Mouse (Mus musculus) lung, adult 2 months (tissue): ENCODE measurements around the gene Plpp3. TPM values are rescaled to one million over a fixed set of nuclear protein-coding genes. Genes with fewer than 3 reads are reported as not detected.
"Not testable (repeated sequence)": the region's sequence is repeated elsewhere in the genome, so short reads cannot be mapped to it uniquely, and the experiment has no call there.

Source experiments
- DNase-seq: peaks from one replicate; pipeline ENCODE4 v3.0.0; 2022
- H3K4me1 ChIP-seq: fragments of 200-500 bp; 2 replicates; pipeline ENCODE4 v1.6.1; 2011; ENCODE audit warnings: low read length; ENCODE audit not compliant: control insufficient read depth, insufficient read depth
- H3K4me3 ChIP-seq: fragments of 200-500 bp; replicated peaks from 2 replicates; pipeline ENCODE3; 2011; ENCODE audit warnings: low read depth, mild to moderate bottlenecking, control low read depth, low read length; ENCODE audit errors: extremely low read depth
- CTCF ChIP-seq: fragments of 200-500 bp; IDR thresholded peaks from 2 replicates; pipeline ENCODE4 v1.5.1; 2011; ENCODE audit warnings: mild to moderate bottlenecking, low read length, control low read depth; ENCODE audit not compliant: insufficient read depth
- POLR2A ChIP-seq: fragments of 200-500 bp; IDR thresholded peaks from 2 replicates; pipeline ENCODE4 v1.6.1; 2011; ENCODE audit warnings: low read depth, mild to moderate bottlenecking, control low read depth, low read length, borderline replicate concordance; ENCODE audit errors: extremely low read depth
- WGBS: fragments of 180-500 bp; shearing (Covaris S2); methylation state at CpG from one replicate; pipeline ENCODE4 v1.1.7; 2018; 5-methylcytosine and 5-hydroxymethylcytosine counted together
- polyA plus RNA-seq: library from polyadenylated mRNA; depleted of rRNA; stranded (reverse); fragments of >200 nt; gene quantifications from 2 replicates; pipeline ENCODE4 v1.2.3, GENCODE M21; 2012

The Plpp3 gene
- polyA plus RNA-seq, 1 experiment = 170 TPM

DNA sequence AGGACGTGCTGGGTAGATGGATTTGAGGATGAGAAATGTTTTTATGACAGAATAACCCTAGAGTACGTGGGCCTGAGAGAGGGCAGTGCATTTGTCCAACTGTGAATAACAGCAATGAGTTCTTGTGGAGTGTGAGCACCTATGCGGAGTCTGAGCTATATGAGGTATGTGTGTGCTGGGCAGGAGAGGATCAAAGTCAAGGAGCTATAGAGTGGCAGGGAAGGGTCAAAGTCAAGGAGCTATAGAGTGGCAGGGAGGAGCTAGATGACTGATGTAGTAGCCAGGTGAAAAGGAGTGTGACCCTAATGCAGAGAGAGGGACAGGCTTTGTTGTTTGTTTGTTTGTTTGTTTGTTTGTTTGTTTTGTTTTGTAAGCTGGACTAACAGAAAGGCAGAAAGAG, 98.0 kb downstream of the Plpp3 start:
- no peak for DNase-seq
- TF ChIP-seq CTCF (no peak), POLR2A (no peak)
- WGBS = 82% methylated on average over 3 of the region's 3 CpGs
- H3K4me3 ChIP-seq = no peak overlapping the region
- peaks cover 7% of the 10 kb centered on the region for H3K4me1 ChIP-seq

DNA sequence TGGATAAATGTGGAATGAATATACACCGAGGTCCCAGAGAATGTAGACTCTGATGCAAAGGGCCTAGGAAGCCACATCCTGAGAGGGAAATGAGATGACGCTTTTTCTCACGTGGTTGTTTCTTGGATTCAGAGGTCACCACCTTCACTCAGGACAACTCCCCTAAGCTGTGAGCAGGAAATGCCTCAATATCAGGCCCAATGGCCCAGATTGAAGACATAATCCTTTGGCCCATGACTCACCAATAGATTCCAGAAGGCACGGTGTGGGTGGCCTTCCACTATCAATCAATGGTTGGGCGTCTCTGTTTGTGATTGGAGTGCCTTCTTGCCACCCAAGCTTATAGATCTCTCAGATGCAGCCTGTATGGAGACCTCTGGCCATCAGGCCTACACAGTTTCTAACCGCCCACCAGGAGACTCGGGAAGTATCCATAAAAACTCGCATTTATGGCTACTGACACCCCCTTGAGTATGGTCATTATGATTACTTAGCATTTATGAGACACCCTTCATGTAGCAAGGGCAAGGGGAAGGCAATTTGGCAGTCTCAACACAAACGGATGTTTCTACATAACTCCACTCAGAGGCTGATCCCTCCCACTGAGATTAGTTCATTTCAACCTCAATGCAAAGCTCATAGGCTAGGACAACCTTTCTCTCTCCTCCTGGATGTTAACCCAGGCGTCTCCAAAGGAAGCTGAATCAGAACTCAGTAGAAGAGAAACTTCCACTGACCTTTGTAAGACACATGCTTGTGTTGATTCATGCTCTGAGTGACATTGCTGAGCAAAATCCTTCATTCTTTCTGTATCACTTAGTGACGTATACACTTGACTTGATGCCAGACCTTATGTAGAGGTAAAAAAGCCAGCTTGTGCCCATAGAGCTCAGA, 100.8 kb downstream of the Plpp3 start:
- TF ChIP-seq POLR2A (no peak), CTCF (no peak)
- H3K4me1 ChIP-seq = peaks cover 7% of the 10 kb centered on the region
- no peak for DNase-seq
- no peak overlapping the region for H3K4me3 ChIP-seq
- WGBS = 66% methylated on average over 11 of the region's 11 CpGs

DNA sequence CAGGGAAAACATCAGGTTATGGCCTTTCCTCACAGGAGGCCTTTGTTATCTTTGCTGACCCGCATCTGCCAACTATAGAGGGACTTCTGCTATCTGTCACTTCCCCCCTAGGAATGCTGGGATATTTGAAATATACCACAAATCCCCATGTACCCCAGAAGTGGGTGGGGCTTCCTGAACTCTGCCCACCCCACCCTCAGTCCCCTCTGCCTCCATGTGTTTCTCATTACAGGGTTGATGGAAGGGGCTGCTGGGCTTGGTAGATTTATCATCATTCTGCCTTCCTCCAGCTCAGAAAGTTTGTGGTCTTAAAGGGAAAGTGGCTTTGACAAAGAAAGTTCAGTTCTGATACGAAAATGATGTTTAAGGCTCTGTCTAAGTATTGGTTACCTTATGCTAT, 103.2 kb downstream of the Plpp3 start:
- 80% methylated on average over 2 of the region's 2 CpGs for WGBS
- Histone ChIP-seq H3K4me3 (no peak overlapping the region), H3K4me1 (no peaks in the 10 kb centered on the region)

GRCm38 (mm10) chr4:105260893-105261769, 104.0 kb downstream of the Plpp3 start:
- 79% methylated on average over 9 of the region's 9 CpGs for WGBS
- Histone ChIP-seq H3K4me1 (no peaks in the 10 kb centered on the region), H3K4me3 (no peak overlapping the region)
- TF ChIP-seq CTCF (no peak), POLR2A (no peak)
- DNase-seq = no peak

More for the DNA sequence above, 103.2 kb downstream of the Plpp3 start:
- DNase-seq = no peak
- no peak for TF ChIP-seq POLR2A

DNA sequence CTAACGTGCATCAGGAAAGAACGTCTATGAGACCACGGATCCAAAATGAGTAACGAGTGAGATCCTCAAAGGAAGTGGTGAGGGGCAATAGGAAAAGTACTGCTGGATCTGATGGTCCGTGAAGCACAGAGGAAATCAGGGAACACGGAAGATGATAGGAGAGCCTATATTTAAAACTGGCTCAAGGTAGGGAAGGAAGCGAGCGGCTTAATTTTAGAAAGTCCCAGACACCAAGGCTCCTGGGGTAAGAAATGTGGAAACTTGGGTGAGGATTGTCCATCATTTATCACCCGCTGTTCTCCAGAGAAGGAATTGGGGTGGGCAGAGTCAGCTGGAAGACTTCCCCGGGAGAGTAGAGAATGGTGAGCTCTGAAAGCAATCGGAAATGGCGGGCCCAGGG, 105.2 kb downstream of the Plpp3 start:
- 65% methylated on average over 12 of the region's 12 CpGs for WGBS
- no peak overlapping the region for H3K4me3 ChIP-seq
- H3K4me1 ChIP-seq = no peaks in the 10 kb centered on the region
- TF ChIP-seq POLR2A = no peak
- no peak for TF ChIP-seq CTCF
- DNase-seq = no peak

DNA sequence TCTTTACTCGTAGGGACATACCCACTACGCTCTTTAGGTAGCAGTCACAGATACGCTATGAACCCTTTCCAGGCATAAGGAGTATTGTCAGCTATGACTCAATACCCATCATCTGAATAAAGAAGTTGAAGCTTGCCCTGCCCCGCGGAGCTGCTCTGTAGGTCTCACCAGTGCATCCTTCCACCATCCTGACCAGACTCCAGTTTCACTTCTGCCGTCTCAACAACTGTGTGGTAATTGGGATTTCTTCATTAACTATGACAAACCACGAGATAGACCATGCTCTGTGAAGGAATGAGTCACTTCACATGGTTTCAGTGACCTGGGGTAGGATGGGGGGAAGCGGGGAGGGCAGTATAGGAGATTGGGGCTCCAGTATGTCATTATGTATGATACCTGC, 106.5 kb downstream of the Plpp3 start:
- 89% methylated on average over 8 of the region's 8 CpGs for WGBS
- no peak overlapping the region for H3K4me3 ChIP-seq
- DNase-seq = no peak
- H3K4me1 ChIP-seq = no peaks in the 10 kb centered on the region
- TF ChIP-seq POLR2A = no peak
- no peak for TF ChIP-seq CTCF

GRCm38 (mm10) chr4:105265041-105265440, 107.9 kb downstream of the Plpp3 start:
- H3K4me1 ChIP-seq = no peaks in the 10 kb centered on the region
- WGBS = 77% methylated on average over 8 of the region's 8 CpGs
- no peak for DNase-seq
- no peak overlapping the region for H3K4me3 ChIP-seq
- no peak for TF ChIP-seq POLR2A
- no peak for TF ChIP-seq CTCF

DNA sequence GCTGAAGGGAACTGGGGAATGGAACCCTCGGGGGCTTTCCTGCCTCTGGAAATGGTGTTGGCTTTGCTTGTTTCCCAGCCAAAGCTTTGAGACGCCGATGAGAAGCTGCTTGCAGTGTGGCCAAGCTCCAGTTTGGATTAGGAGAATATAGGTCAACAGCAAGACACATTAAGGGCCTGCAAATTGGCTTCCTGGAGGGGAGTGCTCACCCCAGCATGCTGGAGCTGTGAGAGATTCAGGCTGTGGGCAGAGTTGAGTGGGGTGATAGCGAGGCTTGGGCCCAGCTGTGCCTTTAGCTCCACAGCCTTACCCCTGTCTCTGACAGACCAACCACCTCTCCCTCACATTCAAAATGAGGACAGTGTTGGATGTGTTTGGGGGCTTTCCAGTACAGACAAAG, 108.5 kb downstream of the Plpp3 start:
- 63% methylated on average over 4 of the region's 4 CpGs for WGBS
- H3K4me3 ChIP-seq = no peak overlapping the region
- no peak for TF ChIP-seq POLR2A
- TF ChIP-seq CTCF = no peak
- H3K4me1 ChIP-seq = no peaks in the 10 kb centered on the region
- DNase-seq = no peak

DNA sequence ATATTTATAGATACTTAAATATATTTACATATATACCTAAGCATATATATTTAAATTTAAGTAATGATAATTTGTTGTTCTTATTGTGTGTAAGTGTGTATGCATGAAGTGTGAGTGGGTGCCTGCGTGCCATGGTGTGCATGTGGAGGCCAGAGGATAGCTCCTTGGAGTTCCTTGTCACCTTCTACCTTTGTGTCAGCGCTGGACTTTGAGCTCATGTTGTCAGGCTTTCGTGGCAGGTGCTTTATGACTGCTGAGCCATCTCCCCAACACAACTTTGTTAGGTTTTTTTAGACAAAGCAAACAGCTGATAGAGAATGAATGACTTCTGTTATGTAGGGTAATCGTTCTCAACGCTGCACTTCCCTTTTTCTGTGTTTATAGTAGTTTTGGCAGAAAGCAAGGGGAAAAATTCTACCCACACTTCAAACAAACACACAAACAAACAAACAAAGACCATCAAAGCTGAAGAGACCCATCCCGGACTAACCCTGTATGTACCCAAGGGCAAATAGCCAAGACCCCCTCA, 111.1 kb downstream of the Plpp3 start:
- Histone ChIP-seq H3K4me1 (no peaks in the 10 kb centered on the region), H3K4me3 (no peak overlapping the region)
- TF ChIP-seq CTCF (no peak), POLR2A (no peak)
- 69% methylated on average over 6 of the region's 6 CpGs for WGBS
- DNase-seq = no peak

- WGBS = 99% methylated on average over 5 of the region's 7 CpGs
- H3K4me3 ChIP-seq, H3K4me1 ChIP-seq, DNase-seq: not testable (repeated sequence)
Observed at GRCm38 (mm10) chr4:105269398-105269797, 112.3 kb downstream of the Plpp3 start.
